Mouse (Mus musculus) spleen, adult 12 weeks (tissue): ENCODE results near the gene Samsn1.

Experiments used
- DNase-seq: peaks from one replicate; pipeline ENCODE4 v3.0.0; 2022; ENCODE audit warnings: low spot score

Samsn1 gene

DNA sequence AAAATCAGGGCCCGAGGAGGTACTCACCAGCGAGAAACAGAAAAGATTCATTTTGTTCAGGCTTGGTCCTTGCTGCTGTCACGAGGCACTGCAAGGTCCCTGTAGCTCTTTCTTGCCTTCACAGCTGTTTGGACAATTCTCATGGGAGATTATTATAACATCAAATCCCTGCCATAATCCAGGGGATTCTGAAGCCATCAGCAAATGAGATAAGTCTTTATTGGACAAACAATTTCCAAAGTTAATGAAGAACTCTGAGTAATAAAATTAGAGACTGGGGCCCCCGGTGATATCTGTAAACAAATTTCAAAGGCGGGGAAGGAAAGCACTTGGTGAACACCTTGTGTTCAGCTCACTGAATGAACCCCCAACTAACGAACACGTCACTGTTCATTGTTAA, at the start of gene Samsn1:
Samsn1 (minus strand) TSS at position 101 of the 400 bp plus-strand sequence.
- no peak for DNase-seq

- no peak for DNase-seq
These were observed 44.1 kb upstream of the Samsn1 start for GRCm38 (mm10) chr16:76066082-76066635.

- DNase-seq: no peak
These were observed 32.9 kb upstream of the Samsn1 start for GRCm38 (mm10) chr16:76054976-76055375.

- no peak for DNase-seq
These were observed 32.0 kb upstream of the Samsn1 start for GRCm38 (mm10) chr16:76054079-76054478.

GRCm38 (mm10) chr16:76053537-76053936, 31.5 kb upstream of the Samsn1 start:
- no peak for DNase-seq

DNA sequence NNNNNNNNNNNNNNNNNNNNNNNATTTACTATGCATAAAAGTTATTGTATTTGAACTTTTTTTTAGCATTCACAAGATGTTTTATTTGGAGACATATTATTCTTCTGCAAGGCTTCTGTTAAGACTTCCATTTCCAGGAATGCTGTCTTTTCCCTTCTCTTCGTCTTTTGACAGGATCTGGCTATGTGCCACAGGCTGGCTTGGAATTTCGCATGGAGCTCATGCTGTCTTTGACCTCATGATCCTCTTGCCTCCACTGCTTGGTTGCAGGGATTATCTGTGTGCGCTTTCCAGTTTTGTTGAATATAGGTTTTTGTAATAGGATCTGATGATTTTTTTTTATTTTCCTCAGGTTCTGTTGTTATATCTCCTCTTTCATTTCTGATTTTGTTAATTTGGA, 25.0 kb upstream of the Samsn1 start:
- DNase-seq: no peak

- DNase-seq: no peak
These were observed 18.4 kb upstream of the Samsn1 start for GRCm38 (mm10) chr16:76040319-76040945.

DNA sequence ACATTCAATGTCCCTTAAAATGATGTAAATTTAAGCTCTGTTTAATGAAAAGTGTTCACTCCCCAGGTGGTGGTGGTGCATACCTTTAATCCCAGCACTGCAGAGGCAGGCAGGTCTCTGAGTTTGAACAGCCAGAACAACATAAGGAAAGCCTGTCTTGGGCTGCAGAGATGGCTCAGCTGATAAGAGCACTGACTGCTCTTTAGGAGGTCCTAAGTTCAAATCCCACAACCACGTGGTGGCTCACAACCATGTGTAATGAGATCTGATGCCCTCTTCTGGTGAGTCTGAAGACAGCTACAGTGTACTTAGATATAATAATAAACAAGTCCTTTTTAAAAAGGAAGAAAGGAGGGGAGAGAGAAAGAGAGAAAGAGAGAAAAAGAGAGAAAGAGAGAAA, 2.9 kb downstream of the Samsn1 start:
- no peak for DNase-seq

GRCm38 (mm10) chr16:76003812-76004389, 18.2 kb downstream of the Samsn1 start:
- DNase-seq: no peak

GRCm38 (mm10) chr16:76002870-76003572, 19.1 kb downstream of the Samsn1 start:
- no peak for DNase-seq

- DNase-seq: no peak
These were observed 19.8 kb downstream of the Samsn1 start for GRCm38 (mm10) chr16:76002287-76002686.

DNA sequence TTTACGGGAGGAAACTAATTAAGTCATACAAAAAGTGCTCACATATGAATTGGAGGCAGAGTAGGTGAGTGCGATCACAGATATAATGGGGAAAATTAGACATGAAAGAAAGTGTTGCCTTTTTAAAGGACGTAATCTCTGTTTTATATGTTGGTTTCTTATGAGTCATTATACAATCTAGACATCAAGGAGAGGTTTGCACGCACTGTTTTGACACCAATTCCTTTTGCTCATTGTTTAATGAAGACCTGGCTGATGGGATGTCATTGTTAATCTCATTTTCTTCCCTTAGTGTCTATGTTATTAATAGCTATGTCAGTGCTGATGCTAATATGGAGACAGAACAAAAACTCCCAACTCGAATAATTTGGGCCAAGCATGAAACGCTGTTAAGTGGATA, 20.3 kb downstream of the Samsn1 start:
- DNase-seq: no peak

DNA sequence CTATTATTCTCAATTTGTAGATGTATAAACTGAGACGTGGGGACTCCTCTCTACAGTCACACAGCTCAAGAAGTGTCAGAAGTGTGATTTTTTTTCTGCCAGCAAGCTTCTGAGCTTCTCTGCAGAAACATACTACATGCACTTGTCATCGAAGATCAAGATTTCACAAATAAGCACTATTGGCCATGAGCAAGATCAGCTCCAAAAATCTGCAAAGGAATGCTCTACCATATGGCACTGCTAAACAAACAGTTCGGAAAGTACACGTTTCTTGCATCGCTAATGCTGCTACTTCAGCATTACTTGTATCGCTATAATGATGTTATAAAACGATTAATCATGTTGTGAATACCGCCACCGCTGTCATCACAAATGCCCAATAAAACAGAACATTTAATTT, 22.0 kb downstream of the Samsn1 start:
- no peak for DNase-seq

- no peak for DNase-seq
These were observed 31.9 kb downstream of the Samsn1 start for GRCm38 (mm10) chr16:75990173-75990572.

DNA sequence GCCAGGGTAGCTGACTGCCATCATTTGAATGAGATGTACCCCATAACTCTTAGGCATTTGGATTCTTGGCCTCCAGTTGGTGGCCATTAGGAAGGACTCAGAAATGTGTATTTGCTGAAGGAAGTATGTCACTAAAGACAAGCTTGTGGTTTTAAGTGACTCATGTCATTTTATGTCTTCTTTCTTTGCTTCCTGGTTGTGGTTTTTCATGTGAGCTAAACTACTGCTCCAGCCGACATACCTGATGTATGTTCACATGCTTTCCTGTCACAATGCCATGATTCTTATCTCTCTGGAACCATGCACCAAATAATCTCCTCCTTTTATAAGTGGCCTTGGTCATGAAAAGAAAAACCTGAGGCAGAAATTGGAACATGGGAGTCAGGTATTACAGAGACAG, 38.2 kb downstream of the Samsn1 start:
- no peak for DNase-seq

GRCm38 (mm10) chr16:75979381-75979780, 42.7 kb downstream of the Samsn1 start:
- DNase-seq: no peak

- DNase-seq: no peak
These were observed 44.3 kb downstream of the Samsn1 start for GRCm38 (mm10) chr16:75977798-75978197.

GRCm38 (mm10) chr16:75975682-75976332, 46.3 kb downstream of the Samsn1 start:
- DNase-seq: no peak

- no peak for DNase-seq
These were observed 51.6 kb downstream of the Samsn1 start for GRCm38 (mm10) chr16:75970266-75970998.

DNA sequence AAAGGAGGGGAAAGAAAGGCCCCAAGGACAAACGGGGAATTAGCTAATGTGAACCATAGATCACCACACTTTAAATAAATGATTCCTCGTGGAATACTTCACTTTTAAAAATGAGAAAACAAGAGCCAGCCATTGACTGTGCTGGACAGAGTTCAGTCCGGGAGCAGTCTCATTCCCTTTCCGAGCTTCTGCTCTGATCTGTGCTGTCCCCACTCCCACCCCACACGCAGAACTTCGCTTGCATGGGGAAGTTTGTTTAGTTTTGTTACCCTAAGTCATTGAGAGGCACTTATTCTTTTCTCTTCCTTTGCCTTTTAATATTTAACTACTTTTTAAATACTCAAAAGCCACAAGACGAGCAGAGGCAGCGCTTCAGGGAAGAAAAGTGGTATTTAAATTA, 60.1 kb downstream of the Samsn1 start:
- DNase-seq: no peak

DNA sequence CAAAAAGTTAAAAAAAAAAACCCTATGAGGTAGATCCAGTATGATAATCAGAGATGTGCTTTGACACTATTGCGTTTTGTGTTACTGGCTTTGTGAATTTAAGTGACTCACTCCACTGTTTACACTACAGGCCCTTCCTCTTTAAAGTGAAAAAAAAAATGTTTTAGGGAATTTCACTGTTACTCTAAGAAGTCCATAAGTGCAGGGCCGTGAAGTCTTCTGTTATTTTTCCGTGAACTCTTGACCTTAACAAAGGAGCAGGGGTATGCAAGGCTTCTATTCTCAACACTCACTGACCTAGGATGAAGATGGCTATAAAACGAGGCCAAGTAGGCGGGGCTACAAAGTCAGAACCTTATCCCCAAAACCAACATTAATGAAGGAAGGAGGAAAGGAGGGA, 60.6 kb downstream of the Samsn1 start:
- DNase-seq: no peak

GRCm38 (mm10) chr16:75961036-75961435, 61.0 kb downstream of the Samsn1 start:
- no peak for DNase-seq
